Mouse (Mus musculus) liver, embryonic 14.5 days (tissue): ENCODE measurements at regions not wholly inside any gene's neighbourhood (a gene's known extent, or its start where the extent isn't known, plus 50 kb on each side); places are given as distances from the start of the nearest gene placed in this dataset.

Experiments used
- CTCF ChIP-seq: IDR thresholded peaks from 2 replicates; pipeline ENCODE4 v1.5.1; 2016; ENCODE audit warnings: antibody characterized with exemption, low read depth, control low read depth
- EP300 ChIP-seq: IDR thresholded peaks from 2 replicates; pipeline ENCODE4 v1.6.1; 2016; ENCODE audit warnings: antibody characterized with exemption, low read depth

DNA sequence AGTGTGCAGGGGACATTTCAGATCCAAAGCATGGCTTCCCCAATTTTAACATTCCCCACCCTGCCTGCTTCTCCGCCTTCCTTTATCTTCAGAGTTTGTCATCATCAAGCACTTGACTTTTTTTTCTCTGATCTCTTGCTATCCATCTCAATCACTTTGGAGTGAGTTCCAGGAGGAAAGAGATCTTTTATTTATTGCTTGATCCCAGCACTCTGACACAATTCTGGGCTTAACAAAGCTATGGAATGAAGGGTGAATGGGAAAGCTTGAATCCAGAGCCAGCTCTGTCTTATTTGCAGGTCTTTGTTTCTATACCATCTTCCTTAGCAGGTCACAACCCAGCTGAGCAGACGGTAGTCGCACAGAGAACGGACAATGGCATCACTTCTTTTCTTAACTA is 81.0 kb upstream of the Cpm start:
- TF ChIP-seq CTCF: no peak
- TF ChIP-seq EP300: no peak
